Mouse (Mus musculus) spleen, postnatal 36 days (tissue): ENCODE data around the gene Rps11.

Experiments used
- DNase-seq, 2 experiments: peaks; one replicate each; pipeline ENCODE4 v3.0.0; 2022; ENCODE audit warnings: low spot score in 2 of 2, mixed read lengths in 1 of 2

Rps11 gene

DNA sequence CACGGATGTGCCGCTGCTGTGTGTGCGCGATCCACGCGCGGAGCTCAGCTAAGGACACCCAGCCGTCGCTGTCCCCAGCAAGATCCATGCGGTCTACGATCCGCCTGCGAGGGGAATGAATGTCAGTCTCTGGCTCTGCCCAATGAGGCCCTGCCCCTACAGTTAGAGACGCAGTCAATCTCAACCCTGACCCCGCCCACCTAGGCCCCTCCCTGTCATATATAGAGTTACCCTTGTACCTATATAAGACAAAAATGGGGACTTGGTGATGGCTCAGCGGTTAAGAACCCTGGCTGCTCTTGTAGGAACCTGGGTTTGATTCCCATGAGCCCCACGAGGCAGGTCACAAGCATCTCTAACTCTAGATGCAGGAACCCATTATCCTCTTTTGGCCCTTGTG, 35.6 kb downstream of the Rps11 start:
- no peak for DNase-seq

DNA sequence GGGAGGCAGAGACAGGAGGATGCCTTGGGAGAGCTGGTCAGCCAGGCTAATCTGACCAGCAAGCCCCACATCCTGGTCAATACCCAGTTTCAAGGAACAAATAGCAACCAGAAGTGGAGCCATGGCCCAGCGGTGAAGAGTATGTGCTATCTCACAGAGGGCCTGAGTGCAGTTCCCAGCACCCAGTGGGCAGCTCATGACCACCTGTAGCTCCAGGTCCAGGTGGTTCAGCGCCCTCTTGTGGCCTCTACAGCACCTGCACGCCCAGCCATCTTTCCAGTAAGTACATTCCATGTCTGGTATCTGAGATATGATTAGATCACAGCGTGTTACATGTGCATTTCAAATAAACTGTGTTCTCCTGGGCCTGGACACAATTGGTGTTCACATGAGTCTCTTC, 38.2 kb downstream of the Rps11 start:
- no peak for DNase-seq

DNA sequence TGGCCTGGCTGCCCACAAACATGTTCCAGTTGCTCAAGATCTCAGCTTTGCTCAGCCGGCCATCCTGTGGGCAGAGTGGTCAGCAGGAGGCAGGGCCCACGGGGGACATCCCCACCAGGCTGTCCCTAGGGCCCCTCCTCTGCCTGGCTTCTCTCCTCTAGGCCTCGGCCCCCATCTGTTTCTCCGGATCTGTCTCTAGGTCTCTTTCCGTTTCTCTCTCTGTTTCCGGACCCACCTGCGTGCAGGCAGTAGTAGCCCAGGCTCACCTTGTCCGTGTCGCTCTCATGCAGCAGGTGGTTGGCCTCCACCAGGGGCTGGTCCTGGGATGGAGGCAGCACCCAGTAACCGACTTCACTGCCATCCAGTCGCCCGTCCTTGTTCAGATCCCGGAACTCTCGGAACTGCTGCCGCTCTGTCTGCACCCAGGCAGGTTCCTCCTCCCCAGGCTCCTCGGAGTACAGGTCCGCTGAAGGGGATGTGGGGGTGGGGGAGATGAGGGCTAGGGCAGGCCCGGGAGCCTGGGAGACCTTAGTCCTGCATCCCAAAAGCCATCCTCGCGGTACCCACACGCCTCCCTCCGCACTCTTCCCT, 40.8 kb downstream of the Rps11 start:
- DNase-seq = peak in 1 of 2 experiments; percentile 47

DNA sequence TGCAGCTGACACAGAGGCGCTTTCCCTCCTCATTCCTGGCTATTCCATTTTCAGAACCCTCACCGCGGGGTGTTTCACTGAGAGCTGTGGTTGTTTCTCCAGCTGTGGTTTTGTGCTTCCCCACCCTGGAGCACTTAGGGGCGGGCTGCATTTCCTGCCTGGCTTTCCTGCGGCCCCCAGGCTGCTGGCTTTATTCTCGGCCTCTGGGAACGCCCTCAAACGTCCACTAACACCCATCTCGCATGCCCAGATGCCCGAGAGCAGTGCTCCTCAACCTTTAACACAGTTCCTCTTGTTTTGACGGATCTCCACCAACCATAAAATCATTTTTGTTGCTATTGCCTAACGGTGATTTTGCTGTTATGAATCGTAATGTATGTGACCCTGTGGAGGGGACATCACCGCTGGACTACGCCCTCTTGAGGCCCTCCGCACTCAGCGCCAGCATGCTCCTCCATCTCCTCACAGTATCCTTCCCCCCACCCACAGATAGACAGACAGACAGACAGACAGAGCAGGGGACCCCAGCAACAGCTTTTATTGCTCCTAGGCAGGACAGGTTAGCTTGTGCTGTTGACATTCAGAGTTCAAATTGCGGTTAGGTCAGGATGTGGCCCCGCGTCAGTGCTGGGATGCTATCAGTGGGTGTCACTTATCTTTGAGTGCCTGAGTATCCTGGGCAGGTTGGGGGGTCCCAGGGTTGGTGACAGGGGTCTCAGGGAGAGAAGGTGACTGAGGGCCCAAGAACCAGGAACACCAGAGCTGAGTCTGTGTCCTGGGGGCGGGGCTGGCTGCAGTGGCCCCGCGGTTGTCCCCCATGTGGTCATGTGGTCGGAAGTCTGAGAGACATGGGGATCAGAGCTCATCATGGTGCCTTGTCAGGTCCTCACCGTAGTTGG, 41.6 kb downstream of the Rps11 start:
- DNase-seq = peak; percentile 73 to 77

DNA sequence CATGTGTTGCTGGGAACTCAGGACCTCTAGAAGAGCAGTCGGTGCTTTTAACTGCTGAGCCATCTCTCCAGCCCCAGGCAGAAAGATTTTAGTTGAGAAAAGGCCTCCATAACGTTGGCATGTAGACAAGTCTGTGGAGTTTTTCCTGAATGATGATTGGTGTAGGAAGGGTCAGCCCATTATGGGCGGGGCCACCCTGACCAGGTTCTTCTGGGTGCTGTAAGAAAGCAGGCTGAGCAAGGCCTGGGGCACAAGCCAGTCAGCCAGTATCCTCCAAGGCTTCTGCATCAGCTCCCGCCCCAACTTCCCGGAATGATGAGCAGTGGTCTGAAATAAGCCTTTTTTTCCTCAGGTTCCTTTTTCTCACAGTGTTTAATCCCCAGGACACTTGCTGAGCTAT, 43.2 kb downstream of the Rps11 start:
- DNase-seq = no peak

DNA sequence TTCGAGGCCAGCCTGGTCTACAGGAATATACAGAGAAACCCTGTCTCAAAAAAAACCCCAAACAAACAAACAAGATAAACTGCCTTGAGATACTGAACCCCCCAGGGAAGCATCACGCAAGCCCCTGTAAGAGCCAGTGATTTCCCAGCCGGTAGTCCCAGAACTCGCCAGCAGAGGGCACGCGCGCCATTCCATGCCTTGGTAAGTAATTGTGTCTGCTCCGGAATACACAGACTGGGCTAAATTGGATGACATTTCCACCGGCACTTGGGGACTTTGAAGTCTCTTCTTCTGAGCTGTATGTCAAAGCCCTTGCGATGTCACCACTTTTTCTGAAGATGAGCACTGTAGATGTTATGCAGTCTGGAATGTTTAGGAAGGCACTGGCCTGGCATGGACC, 44.4 kb downstream of the Rps11 start:
- peak; percentile 82 to 88 for DNase-seq

DNA sequence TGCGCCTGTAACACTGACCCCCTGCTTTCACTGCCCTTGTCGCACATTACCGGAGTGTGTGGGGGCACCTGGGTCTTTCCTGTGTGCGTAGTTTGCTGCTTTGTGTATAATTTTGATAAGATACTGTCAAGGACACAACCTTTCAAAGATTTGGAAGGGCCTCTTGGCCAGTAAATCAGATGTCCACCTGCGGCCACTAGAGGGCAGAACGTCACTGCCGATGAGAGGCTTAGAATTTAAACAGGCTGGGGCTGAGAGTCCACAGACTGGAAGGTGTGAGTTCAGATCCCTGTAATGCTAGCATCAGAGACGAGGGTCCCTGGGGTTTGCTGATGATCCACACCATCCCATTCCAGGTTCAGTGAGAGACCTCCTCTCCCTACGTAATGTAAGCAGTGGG, 45.7 kb downstream of the Rps11 start:
- DNase-seq = peak; percentile 67 to 74

DNA sequence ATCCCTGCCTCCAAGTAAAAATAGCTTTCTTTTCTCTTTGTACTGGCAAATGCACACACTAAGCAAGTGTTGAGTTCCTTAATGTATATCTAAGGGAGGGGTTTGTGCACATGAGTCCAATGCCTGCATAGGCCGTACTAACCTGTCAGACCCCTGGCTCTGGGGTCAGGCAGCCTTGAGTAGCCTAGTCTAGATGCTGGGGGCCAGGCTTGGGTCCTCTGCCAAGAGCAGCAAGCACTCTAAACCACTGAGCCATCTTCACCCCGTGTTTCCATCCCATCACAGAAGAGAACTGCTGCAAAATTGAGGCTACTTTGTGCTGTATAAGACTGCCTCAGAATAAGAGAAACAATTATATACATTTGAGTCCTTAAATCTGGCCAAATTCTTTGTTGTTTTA, 46.4 kb downstream of the Rps11 start:
- no peak for DNase-seq

DNA sequence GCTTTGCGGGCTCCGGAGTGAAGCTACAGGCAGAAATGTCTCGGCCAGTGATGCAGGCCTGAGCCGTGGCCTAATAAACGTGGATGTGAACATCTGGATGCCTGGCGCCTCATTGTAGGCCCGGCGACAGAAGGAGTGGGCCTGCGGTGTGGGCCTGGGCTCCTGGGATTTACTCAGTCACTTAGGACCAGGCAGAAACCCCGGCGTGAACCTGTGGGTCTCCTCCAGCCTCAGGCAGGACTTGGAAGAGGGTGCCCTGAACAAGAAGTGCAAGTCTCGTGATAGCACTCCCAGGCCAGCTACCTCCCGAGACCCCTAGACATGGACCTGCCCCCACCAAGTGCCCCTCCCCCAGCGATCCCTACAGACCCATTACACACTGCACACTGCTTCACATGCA, 46.9 kb downstream of the Rps11 start:
- DNase-seq = no peak

DNA sequence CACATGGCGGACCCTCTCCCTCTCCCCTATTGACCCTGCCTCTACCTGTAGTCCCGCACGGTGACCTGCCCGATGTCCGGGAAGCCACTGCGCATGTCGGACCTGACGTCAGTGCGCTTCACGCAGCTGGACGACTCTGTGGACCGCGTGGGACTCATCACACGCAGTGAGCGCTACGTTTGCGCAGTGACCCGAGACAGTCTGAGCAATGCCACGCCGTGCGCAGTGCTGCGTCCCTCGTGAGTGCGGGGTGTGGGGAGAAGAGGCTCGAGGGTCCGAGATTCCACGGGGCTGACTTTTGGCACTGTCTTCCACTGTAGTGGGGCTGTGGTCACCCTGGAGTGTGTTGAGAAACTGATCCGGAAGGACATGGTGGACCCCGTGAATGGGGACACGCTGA, 47.7 kb downstream of the Rps11 start:
- no peak for DNase-seq

DNA sequence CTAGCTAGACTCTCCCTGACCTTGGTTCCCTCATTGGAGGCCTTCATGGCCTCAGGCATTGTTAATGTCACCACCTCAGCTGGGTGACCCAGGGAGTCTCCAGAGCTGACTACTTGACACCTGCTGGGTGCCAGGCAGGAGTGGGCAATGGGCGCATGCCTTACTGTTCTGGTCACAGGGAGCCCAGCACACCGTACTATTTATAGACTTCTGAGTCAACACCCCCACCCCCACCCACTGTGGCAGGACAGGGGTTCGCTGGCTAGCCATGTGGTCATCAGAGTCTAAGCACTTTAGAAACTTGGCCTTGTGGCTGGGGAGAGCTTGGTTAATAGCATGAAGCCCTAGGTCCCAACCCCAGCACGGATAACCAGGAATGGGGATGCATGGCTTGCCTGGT, 48.8 kb downstream of the Rps11 start:
- DNase-seq = no peak

DNA sequence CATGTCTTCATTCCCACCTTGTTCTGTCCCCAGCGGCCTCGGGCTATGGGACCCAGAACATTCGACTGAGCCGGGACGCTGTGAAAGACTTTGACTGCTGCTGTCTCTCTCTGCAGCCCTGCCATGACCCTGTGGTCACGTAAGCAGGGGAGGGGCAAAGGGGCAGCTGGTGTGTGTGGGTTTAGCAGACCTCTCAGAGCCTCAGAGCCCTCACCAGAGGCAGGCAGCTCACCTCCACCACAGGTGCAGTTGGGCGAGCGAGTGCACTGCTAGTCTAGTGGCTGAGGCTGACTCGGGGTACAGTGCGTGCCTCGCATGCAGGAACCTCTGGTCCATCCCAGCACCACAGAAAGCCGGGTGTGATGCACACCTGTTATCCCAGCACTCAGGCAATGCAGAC, 50.3 kb downstream of the Rps11 start:
- DNase-seq = no peak

DNA sequence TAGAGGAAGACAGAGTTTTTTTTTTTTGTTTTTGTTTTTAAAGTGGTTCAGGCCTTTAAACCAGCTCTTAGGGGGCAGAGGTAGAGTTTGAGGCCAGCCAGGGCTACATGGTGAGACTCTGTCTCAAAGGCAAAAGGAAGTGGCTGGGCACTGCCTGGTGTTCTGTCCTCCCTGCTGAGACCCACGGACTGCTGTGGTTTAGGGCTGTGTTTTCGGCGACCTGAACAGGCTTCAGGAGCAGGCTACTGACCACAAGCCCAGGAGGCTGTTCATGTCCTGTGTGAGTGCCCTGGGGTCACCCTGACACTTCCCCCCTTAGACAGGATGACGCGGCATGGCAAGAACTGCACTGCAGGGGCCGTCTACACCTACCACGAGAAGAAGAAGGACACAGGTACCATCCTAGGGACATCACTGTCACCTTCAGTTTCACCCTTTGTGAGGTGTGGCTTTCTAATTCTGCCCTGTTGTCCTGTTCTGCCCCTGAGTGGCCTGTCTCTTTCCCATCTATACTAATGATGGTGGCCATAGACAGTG, 51.0 kb downstream of the Rps11 start:
- DNase-seq = no peak
